Comparison of ENCODE assay signal across 13 mouse cellular contexts in the genomic region with DNA sequence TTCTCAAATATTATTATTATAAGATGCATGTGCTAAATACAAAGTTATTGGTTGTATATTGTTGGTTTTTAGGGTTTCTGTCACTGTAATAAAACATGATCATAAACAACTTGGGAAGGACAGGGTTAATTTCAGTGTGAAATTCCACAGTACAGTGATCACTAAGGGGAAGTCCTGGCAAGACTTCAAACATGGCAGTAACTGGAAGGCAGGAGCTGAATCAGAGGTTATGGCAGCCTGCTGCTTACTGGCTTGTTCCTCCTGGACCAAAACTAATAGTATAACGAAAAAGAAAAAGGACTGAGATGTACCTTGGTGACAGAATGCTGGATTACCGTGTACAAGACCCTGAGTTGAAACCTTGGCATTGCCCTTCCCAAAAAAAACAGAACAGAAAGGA.
"Had no signal": no experiment of that assay in that cellular context is flagged by ENCODE, and none has a peak within 500 bp of the region (broad histone marks: within the 10 kb centered on the region; RNA-seq: fewer than 3 reads in every experiment).

No protein-coding gene starts in this region.

- H3K27ac ChIP-seq: layer of hippocampus, adult 2 months; limb, embryonic 13.5 days; liver, embryonic 15.5 days; neural tube, embryonic 12.5 days had no signal

- H3K4me1 ChIP-seq: liver, embryonic 15.5 days; neural tube, embryonic 12.5 days had no signal

- H3K36me3 ChIP-seq: limb, embryonic 13.5 days; liver, embryonic 15.5 days; neural tube, embryonic 12.5 days had no signal

- H3K4me3 ChIP-seq: layer of hippocampus, adult 2 months; limb, embryonic 13.5 days; liver, embryonic 15.5 days; neural tube, embryonic 12.5 days had no signal

- ATAC-seq: lung, postnatal 0 days had no signal

- H3K9ac ChIP-seq: limb, embryonic 13.5 days; liver, embryonic 15.5 days; neural tube, embryonic 12.5 days had no signal

- H3K4me2 ChIP-seq: limb, embryonic 13.5 days; liver, embryonic 11.5 days; liver, embryonic 15.5 days; neural tube, embryonic 12.5 days had no signal

- DNase-seq: kidney, postnatal 10 days; kidney, postnatal 4 days; lung, adult 2 months; lung, postnatal 36 days; midbrain, embryonic 14.5 days; thymus, adult 18-20 months; thymus, postnatal 14 days had no signal

- H3K27me3 ChIP-seq: limb, embryonic 13.5 days; liver, embryonic 15.5 days; neural tube, embryonic 12.5 days had no signal

- H3K9me3 ChIP-seq: limb, embryonic 13.5 days; liver, embryonic 15.5 days; neural tube, embryonic 12.5 days had no signal
